Mouse (Mus musculus): ENCODE measurements around the gene Podxl. TPM values are rescaled to one million over a fixed set of nuclear protein-coding genes. Genes with fewer than 3 reads are reported as not detected.
"Not testable (repeated sequence)": the region's sequence is repeated elsewhere in the genome, so short reads cannot be mapped to it uniquely, and the experiment has no call there.

Podxl gene
- polyA plus RNA-seq, 1 experiment from 2014 or later: 7.5 TPM

DNA sequence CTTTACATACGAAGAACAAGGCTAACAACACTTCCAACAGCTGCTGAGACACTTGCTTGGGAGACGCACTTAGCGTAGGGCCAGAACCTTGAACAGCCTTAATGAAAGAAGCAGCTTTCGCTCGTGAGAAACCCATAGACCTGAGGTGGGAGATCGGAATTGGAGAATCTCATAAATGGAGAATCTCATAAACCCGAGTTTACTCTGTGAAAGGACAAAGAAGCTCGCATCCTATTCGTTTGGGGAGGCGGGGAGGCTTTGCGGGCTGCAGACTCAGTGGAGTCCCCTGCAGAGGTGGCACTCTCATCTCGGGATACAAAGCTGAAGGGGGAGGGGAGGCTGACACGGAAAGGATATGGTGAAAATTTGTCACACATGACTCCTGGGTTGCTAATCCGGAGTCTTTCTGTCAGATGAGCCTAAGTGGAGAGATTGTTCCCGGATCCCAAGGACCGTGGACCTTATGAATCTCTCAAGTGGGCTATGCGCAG is 1.2 kb upstream of the Podxl start:
- Histone ChIP-seq H3K36me3 (no peaks in the 10 kb centered on the region), H3K4me1 (peaks cover 28% of the 10 kb centered on the region), H3K4me2 (peak overlapping the region; percentile 94), H3K27ac (no peak overlapping the region), H3K4me3 (peak overlapping the region; percentile 65), H3K27me3 (peaks cover 97% of the 10 kb centered on the region), H3K9me3 (no peaks in the 10 kb centered on the region), H3K9ac (no peak overlapping the region)
- 2% methylated on average over 17 of the region's 17 CpGs for WGBS
- ATAC-seq (ENCODE audit: insufficient number of reproducible peaks, insufficient read depth, low FRiP score, low TSS enrichment, low read depth): no peak

DNA sequence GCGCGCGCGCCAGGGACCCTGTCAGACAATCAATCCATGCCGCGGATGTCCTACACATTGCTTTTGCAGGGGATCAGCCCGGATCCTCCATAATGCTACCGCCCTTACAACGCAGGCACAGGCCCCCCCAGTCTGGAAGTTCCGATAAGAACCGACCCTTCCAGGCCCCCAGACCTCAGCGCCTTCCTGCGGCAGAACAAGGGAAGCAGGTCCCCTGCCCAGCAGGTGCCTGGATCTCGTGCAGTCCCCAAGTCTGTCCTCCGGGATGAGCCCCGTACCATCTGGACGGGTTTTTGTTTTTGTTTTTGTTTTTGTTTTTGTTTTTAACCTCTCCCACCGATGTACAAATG is 376 bp upstream of the Podxl start:
- 0% methylated on average over 18 of the region's 18 CpGs for WGBS
- no peak overlapping the region for H3K27ac ChIP-seq
- ATAC-seq (ENCODE audit: insufficient number of reproducible peaks, insufficient read depth, low FRiP score, low TSS enrichment, low read depth): peak; percentile 48; the same call in 1 of the 2 replicates

DNA sequence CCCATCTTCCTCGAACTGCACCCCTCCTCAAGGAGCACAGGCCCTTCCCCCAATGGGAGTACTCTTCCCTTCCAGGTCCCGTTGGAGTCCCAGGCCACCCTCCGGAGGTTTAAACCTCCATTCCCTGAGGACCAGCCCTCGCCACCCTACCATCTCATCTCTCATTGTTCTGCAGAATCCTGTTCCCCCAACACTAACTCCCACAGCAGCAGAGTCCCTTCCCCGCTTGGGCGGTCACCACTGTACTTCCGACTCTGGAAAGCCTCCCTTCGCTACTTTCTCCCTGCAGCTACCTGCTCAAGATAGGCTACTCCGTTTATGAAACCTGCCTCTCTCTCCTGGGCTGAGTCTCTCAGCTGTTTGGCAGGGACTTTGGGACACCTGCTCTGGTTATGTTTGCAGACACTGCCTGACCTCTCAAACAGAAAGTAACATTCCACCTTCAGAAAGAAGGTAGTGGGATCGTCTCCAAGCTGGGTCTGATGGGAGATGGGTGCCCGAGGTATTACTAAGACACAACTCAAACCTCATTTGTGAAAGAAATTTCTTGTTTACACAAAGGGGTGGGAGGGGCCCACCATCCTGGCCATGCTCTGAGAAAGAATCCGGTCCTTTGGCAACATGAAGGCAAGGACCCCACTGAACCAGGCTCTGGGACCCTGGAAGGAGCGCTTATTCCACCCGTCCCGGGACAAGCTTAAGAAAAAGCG is 1.3 kb downstream of the Podxl start:
- 5% methylated on average over 16 of the region's 16 CpGs for WGBS
- Histone ChIP-seq H3K4me2 (peak overlapping the region; percentile 94), H3K9me3 (no peaks in the 10 kb centered on the region), H3K27me3 (peaks cover 93% of the 10 kb centered on the region), H3K27ac (no peak overlapping the region), H3K4me1 (peaks cover 30% of the 10 kb centered on the region), H3K9ac (peak overlapping the region; percentile 69; the same call in 1 of the 2 replicates), H3K36me3 (no peaks in the 10 kb centered on the region), H3K4me3 (peak overlapping the region; percentile 65)
- ATAC-seq (ENCODE audit: insufficient number of reproducible peaks, insufficient read depth, low FRiP score, low TSS enrichment, low read depth): no peak

More for the DNA sequence above, 376 bp upstream of the Podxl start:
- Histone ChIP-seq H3K9ac (peak overlapping the region; percentile 69), H3K9me3 (no peaks in the 10 kb centered on the region), H3K4me2 (peak overlapping the region; percentile 94), H3K4me1 (peaks cover 31% of the 10 kb centered on the region), H3K27me3 (peaks cover 97% of the 10 kb centered on the region), H3K36me3 (no peaks in the 10 kb centered on the region), H3K4me3 (peak overlapping the region; percentile 65)

DNA sequence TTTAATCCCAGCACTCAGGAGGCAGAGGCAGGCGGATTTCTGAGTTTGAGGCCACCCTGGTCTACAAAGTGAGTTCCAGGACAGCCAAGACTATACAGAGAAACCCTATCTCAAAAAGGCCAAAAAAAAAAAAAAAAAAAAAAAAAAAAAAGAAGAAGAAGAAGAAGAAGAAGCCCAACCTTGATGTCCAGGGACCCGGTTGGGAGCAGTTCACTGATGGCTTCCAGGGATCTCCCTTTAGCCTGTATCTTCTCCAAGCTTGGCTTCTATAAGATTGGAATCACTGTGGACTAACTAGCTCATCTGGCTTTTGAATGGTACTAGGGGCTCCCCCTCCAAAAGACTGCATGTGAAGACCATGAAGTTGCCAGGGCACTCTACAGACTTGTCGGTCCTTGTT is 1.8 kb downstream of the Podxl start:
- not testable (repeated sequence) for H3K9ac ChIP-seq; ATAC-seq (ENCODE audit: insufficient number of reproducible peaks, insufficient read depth, low FRiP score, low TSS enrichment, low read depth); H3K27ac ChIP-seq; H3K36me3 ChIP-seq; H3K9me3 ChIP-seq
- Histone ChIP-seq H3K4me1 (peaks cover 24% of the 10 kb centered on the region), H3K27me3 (peaks cover 87% of the 10 kb centered on the region), H3K4me3 (peak overlapping the region; percentile 65; the same call in 1 of the 2 replicates), H3K4me2 (peak overlapping the region; percentile 94; the same call in 1 of the 2 replicates)
- WGBS: 51% methylated on average over 3 of the region's 3 CpGs

DNA sequence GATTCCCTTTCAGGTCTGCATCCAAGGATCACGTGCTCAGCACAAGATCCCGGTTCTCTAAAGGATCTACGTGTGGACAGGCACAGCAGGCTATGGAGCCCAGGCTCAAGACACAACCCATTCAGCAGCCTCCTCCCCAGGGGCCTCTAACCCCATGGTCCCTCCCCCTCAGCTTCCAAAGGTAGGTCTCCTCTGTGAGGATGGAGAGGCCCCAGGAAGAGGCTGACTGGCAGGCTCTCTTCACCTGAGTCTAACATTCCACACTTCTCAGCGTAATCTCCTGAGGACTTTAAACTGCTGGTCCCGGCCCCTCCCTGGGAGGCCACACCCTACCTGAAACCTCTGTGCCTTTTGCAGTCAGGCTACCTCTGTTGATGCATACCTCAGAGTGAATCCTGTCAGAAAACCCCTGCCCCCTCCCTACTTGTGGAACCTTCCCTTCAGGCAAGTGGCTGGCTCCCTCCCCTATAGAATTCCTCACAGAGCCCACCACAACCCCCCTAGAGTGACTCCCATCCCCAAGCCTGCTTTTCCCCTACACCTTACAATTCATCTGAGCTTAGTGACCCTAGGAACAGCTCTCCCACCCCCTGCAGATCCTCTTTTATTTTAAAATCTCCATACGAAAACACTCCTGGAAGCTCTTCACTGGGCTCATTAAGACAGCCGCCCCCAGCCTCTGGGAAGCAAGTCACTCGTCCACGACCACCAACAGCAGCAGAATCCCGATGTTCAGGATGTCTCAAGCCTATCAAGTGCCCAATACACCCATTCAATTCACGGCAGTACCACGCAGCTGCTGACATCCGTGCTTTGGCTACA is 3.4 kb downstream of the Podxl start:
- Histone ChIP-seq H3K9ac (no peak overlapping the region), H3K4me2 (peak overlapping the region; percentile 9), H3K27ac (no peak overlapping the region), H3K27me3 (peaks cover 73% of the 10 kb centered on the region), H3K36me3 (no peaks in the 10 kb centered on the region), H3K4me3 (no peak overlapping the region), H3K9me3 (no peaks in the 10 kb centered on the region), H3K4me1 (peaks cover 23% of the 10 kb centered on the region)
- no peak for ATAC-seq (ENCODE audit: insufficient number of reproducible peaks, insufficient read depth, low FRiP score, low TSS enrichment, low read depth)
- 8% methylated on average over 13 of the region's 13 CpGs for WGBS

DNA sequence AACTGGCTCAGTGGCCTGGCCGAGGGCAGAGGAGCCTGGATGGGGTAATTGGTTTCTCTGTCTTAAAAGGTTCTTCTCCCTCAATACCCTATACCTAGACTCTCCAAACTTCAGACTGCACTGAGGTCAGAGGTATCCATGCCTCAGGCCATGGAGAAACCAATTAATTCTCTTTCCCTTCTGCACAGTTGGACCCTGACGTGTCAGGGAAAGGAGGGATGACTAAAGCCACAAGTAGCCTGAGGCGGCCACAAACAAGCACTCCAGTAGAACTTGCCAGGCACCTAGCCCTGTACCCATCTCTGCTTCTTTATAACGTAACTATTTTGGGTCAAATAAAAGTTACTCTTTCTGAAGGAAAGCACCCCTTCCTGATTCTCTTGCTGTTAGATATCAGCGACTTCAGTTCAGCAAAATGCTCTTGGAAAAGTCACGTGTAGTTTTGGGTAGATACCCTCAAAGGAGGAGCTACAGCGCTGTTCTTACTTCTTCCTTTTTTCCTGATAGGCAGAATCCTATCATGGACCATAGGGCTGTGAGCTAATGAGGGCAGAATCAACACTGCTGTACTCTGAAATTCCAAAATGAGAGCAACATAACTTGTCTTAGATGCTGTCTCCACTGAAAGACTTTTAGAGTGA is 7.2 kb downstream of the Podxl start:
- Histone ChIP-seq H3K9ac (no peak overlapping the region), H3K9me3 (no peaks in the 10 kb centered on the region), H3K4me2 (no peak overlapping the region), H3K27ac (no peak overlapping the region), H3K4me3 (no peak overlapping the region), H3K27me3 (peaks cover 35% of the 10 kb centered on the region), H3K4me1 (peaks cover 5% of the 10 kb centered on the region; the same call in 1 of the 2 replicates), H3K36me3 (no peaks in the 10 kb centered on the region)
- ATAC-seq (ENCODE audit: insufficient number of reproducible peaks, insufficient read depth, low FRiP score, low TSS enrichment, low read depth): no peak
- WGBS: 75% methylated on average over 7 of the region's 7 CpGs

DNA sequence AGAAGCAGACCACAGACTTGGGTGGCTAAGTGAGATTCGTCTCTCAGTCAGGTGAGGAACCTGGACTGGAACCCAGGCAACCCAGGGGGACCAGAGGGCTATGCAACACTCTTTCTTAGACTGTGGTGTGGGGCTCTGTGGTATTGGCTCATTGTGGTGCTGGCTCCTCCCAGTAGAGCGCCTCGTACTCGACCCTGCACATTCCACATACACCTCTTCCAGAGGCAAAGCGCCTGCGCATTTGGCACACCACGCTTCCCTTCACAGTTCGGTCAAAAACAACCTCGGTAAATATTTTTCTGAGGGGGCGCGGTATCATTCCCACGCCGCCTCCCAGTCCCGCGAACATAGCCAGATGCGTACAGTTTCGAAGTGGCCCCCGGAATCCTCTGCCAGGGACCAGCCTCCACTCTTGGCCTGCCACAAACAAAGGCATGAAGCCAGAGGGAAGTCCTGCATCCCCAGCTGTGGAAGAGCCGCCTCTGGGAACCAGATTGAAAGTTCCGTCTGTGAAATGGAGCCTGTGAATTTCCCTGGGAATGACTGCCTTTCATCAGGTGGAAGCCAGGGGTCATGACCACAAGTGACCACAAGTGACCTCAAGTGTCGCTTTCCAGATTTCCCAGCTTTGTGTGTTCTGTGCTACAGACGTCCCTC is 12.8 kb downstream of the Podxl start:
- Histone ChIP-seq H3K4me2 (no peak overlapping the region), H3K27ac (no peak overlapping the region), H3K9me3 (no peaks in the 10 kb centered on the region), H3K9ac (no peak overlapping the region), H3K27me3 (no peaks in the 10 kb centered on the region), H3K36me3 (no peaks in the 10 kb centered on the region), H3K4me1 (peaks cover 5% of the 10 kb centered on the region; the same call in 1 of the 2 replicates), H3K4me3 (no peak overlapping the region)
- WGBS: 64% methylated on average over 22 of the region's 22 CpGs
- ATAC-seq (ENCODE audit: insufficient number of reproducible peaks, insufficient read depth, low FRiP score, low TSS enrichment, low read depth): no peak

DNA sequence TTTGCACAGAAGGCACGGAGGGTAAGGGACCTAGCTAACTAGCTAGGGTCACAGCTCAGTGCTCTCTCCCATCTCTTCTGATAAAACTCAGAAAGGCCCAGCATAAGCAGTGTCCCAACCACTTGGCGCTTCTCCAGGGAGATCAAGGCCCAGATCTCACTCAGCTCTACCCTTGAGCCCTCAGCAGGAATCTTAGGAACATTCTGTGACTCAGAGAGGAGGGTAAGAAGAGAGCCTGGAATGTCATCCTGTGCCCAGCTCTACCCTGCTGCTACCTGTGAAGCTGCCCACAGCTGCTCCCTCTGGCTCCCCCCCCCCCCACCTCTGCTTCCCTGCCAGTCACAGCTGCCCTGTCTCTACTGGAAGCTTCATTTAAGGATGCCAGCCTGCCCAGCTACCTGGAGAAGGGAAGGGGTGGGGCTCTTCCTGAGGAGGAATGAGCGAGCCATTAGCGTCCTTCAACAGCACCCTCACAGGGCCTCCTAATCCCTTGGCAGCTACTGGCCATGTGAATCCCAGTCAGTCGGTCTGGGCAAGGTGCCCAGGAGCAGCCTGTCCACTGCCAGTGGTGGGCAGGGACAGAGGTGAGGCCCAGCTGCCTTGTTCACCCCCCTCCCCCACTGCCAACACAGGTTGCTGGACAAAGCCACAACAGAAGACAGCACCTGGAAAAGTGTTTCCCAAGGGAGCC is 14.3 kb downstream of the Podxl start:
- H3K36me3 ChIP-seq: no peaks in the 10 kb centered on the region
- no peaks in the 10 kb centered on the region for H3K9me3 ChIP-seq
- peaks cover 5% of the 10 kb centered on the region; the same call in 1 of the 2 replicates for H3K4me1 ChIP-seq
- no peak overlapping the region for H3K4me2 ChIP-seq
- no peak overlapping the region for H3K4me3 ChIP-seq
- H3K9ac ChIP-seq: no peak overlapping the region
- ATAC-seq (ENCODE audit: insufficient number of reproducible peaks, insufficient read depth, low FRiP score, low TSS enrichment, low read depth): no peak
- H3K27ac ChIP-seq: no peak overlapping the region
- H3K27me3 ChIP-seq: no peaks in the 10 kb centered on the region
- 70% methylated on average over 5 of the region's 5 CpGs for WGBS

DNA sequence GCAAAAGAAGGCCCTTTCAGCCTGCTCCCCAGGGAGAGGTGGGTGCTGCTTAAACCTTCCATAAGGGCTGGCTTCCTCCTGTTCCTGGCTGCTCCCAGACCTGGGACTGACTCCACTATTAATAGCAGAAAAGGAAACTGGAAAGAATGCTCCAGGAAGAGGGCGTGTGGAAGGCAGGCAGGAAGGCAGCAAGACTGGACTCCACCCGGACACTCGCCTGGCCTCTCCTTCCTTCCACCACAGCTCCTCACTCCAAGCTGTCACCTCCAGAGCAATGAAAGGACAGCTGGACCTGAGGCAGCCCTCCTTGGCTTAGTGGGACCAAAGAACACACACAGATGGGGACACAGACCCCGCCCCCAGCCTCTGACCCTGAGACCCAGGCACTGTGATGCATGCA is 19.5 kb downstream of the Podxl start:
- H3K4me2 ChIP-seq: no peak overlapping the region
- H3K9me3 ChIP-seq: no peaks in the 10 kb centered on the region
- no peak overlapping the region for H3K4me3 ChIP-seq
- ATAC-seq (ENCODE audit: insufficient number of reproducible peaks, insufficient read depth, low FRiP score, low TSS enrichment, low read depth): no peak
- H3K36me3 ChIP-seq: no peaks in the 10 kb centered on the region
- H3K27ac ChIP-seq: no peak overlapping the region
- no peaks in the 10 kb centered on the region for H3K27me3 ChIP-seq
- no peaks in the 10 kb centered on the region for H3K4me1 ChIP-seq
- H3K9ac ChIP-seq: no peak overlapping the region
- whole genome bisulfite sequencing: 56% methylated on average over 4 of the region's 4 CpGs

DNA sequence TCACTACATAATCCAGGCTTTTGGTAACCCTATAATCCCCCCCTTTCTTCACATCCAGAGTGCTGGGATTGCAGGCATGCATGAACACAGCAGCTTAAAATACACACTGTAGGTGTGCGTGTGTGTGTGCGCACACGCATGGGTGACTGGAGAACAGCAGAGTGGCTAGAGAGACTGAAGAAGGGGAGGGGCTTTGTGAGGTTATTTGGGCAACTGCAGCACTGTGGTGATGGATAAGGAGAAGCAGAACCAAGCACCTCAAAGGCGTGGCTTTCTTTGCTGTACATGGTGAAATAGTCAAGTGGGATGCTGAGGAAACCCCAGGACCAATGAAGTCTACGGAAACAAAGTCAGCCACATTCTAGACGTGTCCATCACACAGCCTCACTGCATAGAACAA is 23.8 kb downstream of the Podxl start:
- no peaks in the 10 kb centered on the region for H3K4me1 ChIP-seq
- H3K27me3 ChIP-seq: no peaks in the 10 kb centered on the region
- no peak overlapping the region for H3K9ac ChIP-seq
- H3K4me2 ChIP-seq: no peak overlapping the region
- no peak overlapping the region for H3K27ac ChIP-seq
- H3K4me3 ChIP-seq: no peak overlapping the region
- WGBS: 91% methylated on average over 6 of the region's 6 CpGs
- ATAC-seq (ENCODE audit: insufficient number of reproducible peaks, insufficient read depth, low FRiP score, low TSS enrichment, low read depth): no peak
- no peaks in the 10 kb centered on the region for H3K36me3 ChIP-seq
- H3K9me3 ChIP-seq: no peaks in the 10 kb centered on the region

DNA sequence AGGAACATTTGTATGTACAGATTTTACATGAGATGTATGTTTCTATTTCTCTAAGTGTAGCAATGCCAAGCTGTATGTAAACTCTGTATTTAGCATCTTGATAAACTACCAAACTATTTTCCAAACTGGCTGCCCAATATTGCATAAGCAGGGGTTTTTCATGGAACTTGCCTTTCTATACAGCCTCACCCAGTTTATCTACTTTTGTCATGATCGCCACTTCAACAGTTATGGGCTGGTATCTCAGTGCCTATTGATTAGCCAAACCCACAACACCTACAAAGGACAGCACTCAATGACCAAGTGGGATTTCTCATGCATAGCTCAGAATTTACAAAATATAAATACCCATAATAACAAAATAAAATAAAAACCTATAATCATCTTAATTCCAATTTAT is 25.7 kb downstream of the Podxl start:
- 92% methylated on average over 1 of the region's 1 CpGs for WGBS
- no peaks in the 10 kb centered on the region for H3K36me3 ChIP-seq
- H3K4me3 ChIP-seq: no peak overlapping the region
- no peaks in the 10 kb centered on the region for H3K27me3 ChIP-seq
- H3K4me2 ChIP-seq: no peak overlapping the region
- no peak for ATAC-seq (ENCODE audit: insufficient number of reproducible peaks, insufficient read depth, low FRiP score, low TSS enrichment, low read depth)
- H3K27ac ChIP-seq: no peak overlapping the region
- H3K9me3 ChIP-seq: no peaks in the 10 kb centered on the region
- H3K4me1 ChIP-seq: no peaks in the 10 kb centered on the region
- no peak overlapping the region for H3K9ac ChIP-seq
